Mouse (Mus musculus): Measurements from ENCODE around the gene Glce.

DNA sequence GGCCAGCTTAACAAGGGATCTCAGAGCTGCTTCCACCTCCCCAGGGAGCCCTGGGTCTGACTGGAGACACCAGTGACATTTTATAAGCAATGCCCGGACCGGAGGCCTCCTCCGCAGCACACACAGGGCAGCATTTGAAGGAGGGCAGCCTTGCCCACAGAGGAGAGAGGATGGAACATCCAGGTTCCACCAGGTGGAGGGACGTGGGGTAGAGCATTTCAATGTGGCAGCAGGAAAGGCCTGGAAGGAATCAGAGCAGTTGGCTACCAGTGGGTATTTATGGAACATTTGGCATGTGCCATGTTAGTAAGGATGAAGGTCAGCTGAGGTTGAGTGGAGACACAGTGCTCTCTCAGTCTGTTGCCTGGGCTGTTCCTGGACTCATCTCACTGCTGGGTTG, 36.3 kb upstream of the Glce start:
- no peak for TF ChIP-seq CTCF (IDR thresholded peaks at IDR 0.05; ENCODE audit: low read depth, low read length)
- TF ChIP-seq POLR2A (IDR thresholded peaks at IDR 0.05; ENCODE audit: extremely low read depth, insufficient read depth, low read length) = no peak
